Mouse (Mus musculus): Measurements from ENCODE around the gene Sec23b.
A peak's percentile ranks its signal among the peaks of the same experiment; 100 is the strongest.
"Not testable (repeated sequence)": the region's sequence is repeated elsewhere in the genome, so short reads cannot be mapped to it uniquely, and the experiment has no call there.

The Sec23b gene

GRCm38 (mm10) chr2:144555820-144556552 lies at the start of gene Sec23b:
Gene Sec23b (plus strand): TSS chr2:144556229.
- peak; percentile 91 for DNase-seq (ENCODE audit: low spot score)

GRCm38 (mm10) chr2:144514619-144515018 lies 41.4 kb upstream of the Sec23b start:
- no peak for DNase-seq (ENCODE audit: low spot score)

- no peak for DNase-seq (ENCODE audit: low spot score)
These were observed 36.3 kb upstream of the Sec23b start for GRCm38 (mm10) chr2:144519772-144520171.

GRCm38 (mm10) chr2:144525856-144526255 lies 30.2 kb upstream of the Sec23b start:
- DNase-seq (ENCODE audit: low spot score), result no peak

GRCm38 (mm10) chr2:144526981-144527820 lies 28.8 kb upstream of the Sec23b start, which contains the start of the genes Dzank1 and Polr3f:
Gene Dzank1 (minus strand): TSS chr2:144527414.
Gene Polr3f (plus strand): TSS chr2:144527718.
- DNase-seq (ENCODE audit: low spot score), result peak; percentile 84

GRCm38 (mm10) chr2:144527821-144528174 lies 28.2 kb upstream of the Sec23b start:
- DNase-seq (ENCODE audit: low spot score), result no peak

GRCm38 (mm10) chr2:144537123-144537522 lies 18.9 kb upstream of the Sec23b start:
- no peak for DNase-seq (ENCODE audit: low spot score)

GRCm38 (mm10) chr2:144541246-144541645 lies 14.8 kb upstream of the Sec23b start:
- DNase-seq (ENCODE audit: low spot score), result no peak

GRCm38 (mm10) chr2:144543670-144544069 lies 12.4 kb upstream of the Sec23b start:
- no peak for DNase-seq (ENCODE audit: low spot score)

GRCm38 (mm10) chr2:144544630-144545029 lies 11.4 kb upstream of the Sec23b start:
- no peak for DNase-seq (ENCODE audit: low spot score)

- no peak for DNase-seq (ENCODE audit: low spot score)
These were observed 11.0 kb upstream of the Sec23b start for GRCm38 (mm10) chr2:144545061-144545460.

GRCm38 (mm10) chr2:144545481-144545880 lies 10.5 kb upstream of the Sec23b start:
- no peak for DNase-seq (ENCODE audit: low spot score)

GRCm38 (mm10) chr2:144547559-144547958 lies 8.5 kb upstream of the Sec23b start:
- no peak for DNase-seq (ENCODE audit: low spot score)

GRCm38 (mm10) chr2:144550529-144550928 lies 5.5 kb upstream of the Sec23b start, which contains the start of gene Rbbp9:
Gene Rbbp9 (minus strand): TSS chr2:144550869.
- no peak for DNase-seq (ENCODE audit: low spot score)

GRCm38 (mm10) chr2:144553905-144554304 lies 2.1 kb upstream of the Sec23b start:
- no peak for DNase-seq (ENCODE audit: low spot score)

GRCm38 (mm10) chr2:144555286-144555819 lies 676 bp upstream of the Sec23b start:
- DNase-seq (ENCODE audit: low spot score), result no peak

- DNase-seq (ENCODE audit: low spot score), result no peak
These were observed 32.7 kb downstream of the Sec23b start for GRCm38 (mm10) chr2:144588723-144589122.

- DNase-seq (ENCODE audit: low spot score), result not testable (repeated sequence)
These were observed 37.0 kb downstream of the Sec23b start for GRCm38 (mm10) chr2:144593036-144593435.

- no peak for DNase-seq (ENCODE audit: low spot score)
These were observed 38.1 kb downstream of the Sec23b start, which contains the start of gene Smim26 for GRCm38 (mm10) chr2:144593951-144594651. Gene Smim26 (plus strand): TSS chr2:144594054.

- no peak for DNase-seq (ENCODE audit: low spot score)
These were observed 42.0 kb downstream of the Sec23b start for GRCm38 (mm10) chr2:144598006-144598405.

GRCm38 (mm10) chr2:144599831-144600687 lies 44.0 kb downstream of the Sec23b start, which contains the start of gene Dtd1:
Gene Dtd1 (plus strand): TSS chr2:144599897.
- DNase-seq (ENCODE audit: low spot score), result peak; percentile 45

Data from urinary bladder, postnatal 10 days (tissue).